Mouse (Mus musculus) liver, postnatal 0 days (tissue): ENCODE measurements at regions not wholly inside any gene's neighbourhood (a gene's known extent, or its start where the extent isn't known, plus 50 kb on each side); places are given as distances from the start of the nearest gene placed in this dataset.

ENCODE experiments used
- ATAC-seq: fragments of 200-750 bp; cut with Nextera tagmentation; 2 replicates; pipeline ENCODE4 v1.8.0; 2017; ENCODE audit warnings: mild to moderate bottlenecking, moderate library complexity
- DNase-seq: peaks from one replicate; pipeline ENCODE4 v3.0.0-alpha.2; 2016
- H3K27ac ChIP-seq: fragments of 300-500 bp; sonication (generic); 2 replicates; pipeline ENCODE4 v1.5.1; 2014; ENCODE audit warnings: antibody characterized with exemption, moderate library complexity, mild to moderate bottlenecking, low read depth
- H3K27me3 ChIP-seq: fragments of 300-500 bp; sonication (generic); 2 replicates; pipeline ENCODE4 v1.6.1; 2014; ENCODE audit warnings: low read length, control low read depth, mixed read lengths; ENCODE audit not compliant: insufficient read depth
- H3K36me3 ChIP-seq: fragments of 300-500 bp; sonication (generic); replicated peaks from 2 replicates; pipeline ENCODE4 v1.6.1; 2014; ENCODE audit warnings: mild to moderate bottlenecking, control low read depth, low read length, moderate library complexity, mixed read lengths; ENCODE audit not compliant: insufficient read depth
- H3K4me1 ChIP-seq: fragments of 300-500 bp; sonication (generic); 2 replicates; pipeline ENCODE4 v1.6.1; 2014; ENCODE audit warnings: antibody characterized with exemption, mild to moderate bottlenecking, control low read depth; ENCODE audit not compliant: insufficient read depth
- H3K4me2 ChIP-seq: fragments of 300-500 bp; sonication (generic); 2 replicates; pipeline ENCODE4 v1.6.1; 2014; ENCODE audit warnings: low read depth, mild to moderate bottlenecking, low read length, moderate library complexity, mixed read lengths
- H3K4me3 ChIP-seq: fragments of 300-500 bp; sonication (generic); 2 replicates; pipeline ENCODE4 v1.5.1; 2014; ENCODE audit warnings: low read depth, low read length
- H3K9ac ChIP-seq: fragments of 300-500 bp; sonication (generic); replicated peaks from 2 replicates; pipeline ENCODE4 v1.6.1; 2014; ENCODE audit warnings: mild to moderate bottlenecking, moderate library complexity
- H3K9me3 ChIP-seq: fragments of 300-500 bp; sonication (generic); 2 replicates; pipeline ENCODE4 v1.6.1; 2016; ENCODE audit warnings: mild to moderate bottlenecking, control low read depth, low read length, mixed read lengths
- CTCF ChIP-seq: sonication (generic); IDR thresholded peaks from 2 replicates; pipeline ENCODE4 v1.5.1; 2016; ENCODE audit warnings: antibody characterized with exemption, low read depth
- EP300 ChIP-seq: IDR thresholded peaks from 2 replicates; pipeline ENCODE4 v1.6.1; 2016; ENCODE audit warnings: antibody characterized with exemption, low read depth, mild to moderate bottlenecking
- WGBS: fragments of 180-500 bp; shearing (Covaris S2); extraction: QIAGEN DNeasy Blood & Tissue Kit; methylation state at CpG from one replicate; pipeline ENCODE4 v1.1.7; 2014; ENCODE audit not compliant: insufficient replicate concordance; 5-methylcytosine and 5-hydroxymethylcytosine counted together

GRCm38 (mm10) chr16:19060343-19060742 is 183.5 kb downstream of the Hira start:
- 56% methylated on average over 1 of the region's 1 CpGs for WGBS
- no peaks in the 10 kb centered on the region for H3K9me3 ChIP-seq
- DNase-seq (no peak), ATAC-seq (no peak)
- no peak overlapping the region for H3K9ac ChIP-seq
- no peaks in the 10 kb centered on the region for H3K4me1 ChIP-seq
- H3K27me3 ChIP-seq = no peaks in the 10 kb centered on the region
- TF ChIP-seq CTCF (no peak), EP300 (no peak)
- H3K27ac ChIP-seq = no peak overlapping the region
- no peak overlapping the region for H3K4me2 ChIP-seq
- no peaks in the 10 kb centered on the region for H3K36me3 ChIP-seq
- no peak overlapping the region for H3K4me3 ChIP-seq

- H3K36me3 ChIP-seq = no peaks in the 10 kb centered on the region
- H3K4me3 ChIP-seq = no peak overlapping the region
- no peaks in the 10 kb centered on the region for H3K27me3 ChIP-seq
- no peak for DNase-seq
- no peak for ATAC-seq
- no peak for TF ChIP-seq CTCF
- no peak overlapping the region for H3K9ac ChIP-seq
- no peaks in the 10 kb centered on the region for H3K4me1 ChIP-seq
- no peak overlapping the region for H3K27ac ChIP-seq
- H3K9me3 ChIP-seq = no peaks in the 10 kb centered on the region
- WGBS = 74% methylated on average over 3 of the region's 3 CpGs
- H3K4me2 ChIP-seq = no peak overlapping the region
Observed at GRCm38 (mm10) chr16:19061796-19062195, 185.0 kb downstream of the Hira start.

GRCm38 (mm10) chr16:19062557-19063400 is 185.9 kb downstream of the Hira start:
- 49% methylated on average over 3 of the region's 3 CpGs for WGBS
- no peak overlapping the region for H3K4me2 ChIP-seq
- DNase-seq (no peak), ATAC-seq (no peak)
- H3K27ac ChIP-seq = no peak overlapping the region
- TF ChIP-seq CTCF (no peak), EP300 (no peak)
- no peaks in the 10 kb centered on the region for H3K36me3 ChIP-seq
- no peak overlapping the region for H3K9ac ChIP-seq
- H3K9me3 ChIP-seq = no peaks in the 10 kb centered on the region
- no peaks in the 10 kb centered on the region for H3K27me3 ChIP-seq
- no peak overlapping the region for H3K4me3 ChIP-seq
- no peaks in the 10 kb centered on the region for H3K4me1 ChIP-seq

GRCm38 (mm10) chr16:19063401-19063762 is 186.5 kb downstream of the Hira start:
- Histone ChIP-seq H3K9ac (no peak overlapping the region), H3K4me2 (no peak overlapping the region), H3K4me3 (no peak overlapping the region), H3K36me3 (no peaks in the 10 kb centered on the region), H3K27ac (no peak overlapping the region), H3K27me3 (no peaks in the 10 kb centered on the region), H3K9me3 (no peaks in the 10 kb centered on the region), H3K4me1 (no peaks in the 10 kb centered on the region)
- no peak for DNase-seq
- TF ChIP-seq CTCF (no peak), EP300 (no peak)
- no peak for ATAC-seq

- DNase-seq (no peak), ATAC-seq (no peak)
- Histone ChIP-seq H3K9ac (no peak overlapping the region), H3K27me3 (no peaks in the 10 kb centered on the region), H3K27ac (no peak overlapping the region), H3K9me3 (no peaks in the 10 kb centered on the region), H3K4me1 (no peaks in the 10 kb centered on the region), H3K4me3 (no peak overlapping the region), H3K4me2 (no peak overlapping the region), H3K36me3 (no peaks in the 10 kb centered on the region)
- TF ChIP-seq CTCF (no peak), EP300 (no peak)
Observed at GRCm38 (mm10) chr16:19064397-19064796, 187.6 kb downstream of the Hira start.

GRCm38 (mm10) chr16:19065543-19066141 is 188.8 kb downstream of the Hira start:
- Histone ChIP-seq H3K4me1 (no peaks in the 10 kb centered on the region), H3K4me2 (no peak overlapping the region), H3K9me3 (no peaks in the 10 kb centered on the region), H3K27ac (no peak overlapping the region), H3K4me3 (no peak overlapping the region), H3K27me3 (no peaks in the 10 kb centered on the region), H3K36me3 (no peaks in the 10 kb centered on the region), H3K9ac (no peak overlapping the region)
- TF ChIP-seq CTCF (no peak), EP300 (no peak)
- ATAC-seq = no peak
- 62% methylated on average over 2 of the region's 2 CpGs for whole genome bisulfite sequencing
- no peak for DNase-seq
